Mouse (Mus musculus): ENCODE measurements around the gene B430306N03Rik. TPM values are rescaled to one million over a fixed set of nuclear protein-coding genes. Genes with fewer than 3 reads are reported as not detected.

The B430306N03Rik gene
- 19.1 to 30.4 TPM (median 20.9 TPM) in 3 replicates for total RNA-seq (2017)

- peak; percentile 77 for ATAC-seq (replicated peaks; ENCODE audit: insufficient number of reproducible peaks, low FRiP score, low TSS enrichment, poor library complexity, severe bottlenecking)
These were observed at the start of gene B430306N03Rik for GRCm38 (mm10) chr17:48315905-48316579. B430306N03Rik (plus strand) TSS chr17:48316141.

- ATAC-seq (replicated peaks; ENCODE audit: insufficient number of reproducible peaks, low FRiP score, low TSS enrichment, poor library complexity, severe bottlenecking): no peak
These were observed 49.2 kb upstream of the B430306N03Rik start for GRCm38 (mm10) chr17:48266610-48267304.

GRCm38 (mm10) chr17:48267591-48267990 is 48.4 kb upstream of the B430306N03Rik start:
- 0 out of 2 replicates have a peak, but pooled peaks have one; percentile 36 for ATAC-seq (replicated peaks; ENCODE audit: insufficient number of reproducible peaks, low FRiP score, low TSS enrichment, poor library complexity, severe bottlenecking)

- no peak for ATAC-seq (replicated peaks; ENCODE audit: insufficient number of reproducible peaks, low FRiP score, low TSS enrichment, poor library complexity, severe bottlenecking)
These were observed 47.7 kb upstream of the B430306N03Rik start for GRCm38 (mm10) chr17:48268276-48268675.

DNA sequence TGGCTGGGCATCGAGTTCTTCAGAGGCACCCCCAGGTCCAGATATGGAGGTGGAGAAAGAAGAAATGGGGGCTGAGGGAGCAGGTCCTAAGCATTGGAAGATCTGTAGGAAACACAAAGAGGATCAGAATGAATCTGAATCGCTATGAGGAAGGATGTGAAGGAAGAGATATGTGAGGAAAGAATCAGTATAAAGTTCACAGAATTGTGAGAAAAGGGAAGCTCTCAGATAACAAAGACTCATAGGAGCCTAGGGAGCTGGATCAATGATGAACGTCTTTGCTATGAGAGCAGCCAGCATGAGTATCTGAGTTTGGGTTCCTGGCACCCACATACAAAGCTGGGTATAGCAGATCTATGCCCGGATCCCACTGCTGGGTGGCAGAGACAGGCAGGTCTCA is 46.1 kb upstream of the B430306N03Rik start:
- peak; percentile 28; the same call in 1 of the 2 replicates for ATAC-seq (replicated peaks; ENCODE audit: insufficient number of reproducible peaks, low FRiP score, low TSS enrichment, poor library complexity, severe bottlenecking)

GRCm38 (mm10) chr17:48272158-48272557 is 43.8 kb upstream of the B430306N03Rik start:
- ATAC-seq (replicated peaks; ENCODE audit: insufficient number of reproducible peaks, low FRiP score, low TSS enrichment, poor library complexity, severe bottlenecking): no peak

- no peak for ATAC-seq (replicated peaks; ENCODE audit: insufficient number of reproducible peaks, low FRiP score, low TSS enrichment, poor library complexity, severe bottlenecking)
These were observed 43.3 kb upstream of the B430306N03Rik start for GRCm38 (mm10) chr17:48272598-48272997.

DNA sequence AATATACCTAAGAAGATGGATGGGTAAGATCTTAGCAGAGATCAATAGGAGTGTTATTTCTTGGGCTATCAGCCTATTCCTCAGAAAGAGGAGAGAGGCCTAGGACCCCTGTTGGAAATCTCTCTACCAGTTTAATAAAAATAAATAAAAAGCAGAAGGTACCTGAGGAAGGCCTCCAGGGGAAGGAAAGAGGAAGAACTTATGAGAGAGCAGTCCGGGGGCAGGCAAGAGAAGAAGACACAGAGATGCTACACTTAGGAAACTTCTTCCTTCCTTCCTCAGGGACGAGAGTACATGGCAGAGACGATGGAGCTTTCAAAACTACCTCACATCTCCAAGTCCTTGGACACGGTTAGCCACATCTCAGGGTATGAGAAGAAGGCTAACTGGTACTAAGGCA is 41.8 kb upstream of the B430306N03Rik start:
- no peak for ATAC-seq (replicated peaks; ENCODE audit: insufficient number of reproducible peaks, low FRiP score, low TSS enrichment, poor library complexity, severe bottlenecking)

- ATAC-seq (replicated peaks; ENCODE audit: insufficient number of reproducible peaks, low FRiP score, low TSS enrichment, poor library complexity, severe bottlenecking): peak; percentile 74
These were observed 41.1 kb upstream of the B430306N03Rik start for GRCm38 (mm10) chr17:48274885-48275284.

- no peak for ATAC-seq (replicated peaks; ENCODE audit: insufficient number of reproducible peaks, low FRiP score, low TSS enrichment, poor library complexity, severe bottlenecking)
These were observed 40.2 kb upstream of the B430306N03Rik start for GRCm38 (mm10) chr17:48275736-48276135.

DNA sequence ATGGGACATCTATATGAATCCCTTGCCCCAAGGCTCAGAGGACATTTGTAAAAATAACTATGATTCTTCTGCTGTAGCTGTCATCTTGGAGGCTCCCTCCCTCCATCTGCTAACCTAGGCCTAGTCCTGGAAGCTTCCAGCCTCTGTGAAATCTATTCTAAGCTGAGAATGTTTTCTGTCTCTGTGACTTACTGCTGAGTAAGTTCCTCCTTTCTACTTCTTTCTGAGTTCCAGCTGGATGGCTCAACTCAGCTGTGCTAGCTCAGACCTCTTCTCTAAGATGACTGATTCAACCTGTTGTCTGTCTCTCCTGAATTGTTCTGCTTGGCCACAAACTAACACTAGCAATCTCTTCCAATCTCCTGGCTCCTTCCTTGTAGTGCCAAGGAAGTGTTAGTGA is 37.6 kb upstream of the B430306N03Rik start:
- ATAC-seq (replicated peaks; ENCODE audit: insufficient number of reproducible peaks, low FRiP score, low TSS enrichment, poor library complexity, severe bottlenecking): no peak

DNA sequence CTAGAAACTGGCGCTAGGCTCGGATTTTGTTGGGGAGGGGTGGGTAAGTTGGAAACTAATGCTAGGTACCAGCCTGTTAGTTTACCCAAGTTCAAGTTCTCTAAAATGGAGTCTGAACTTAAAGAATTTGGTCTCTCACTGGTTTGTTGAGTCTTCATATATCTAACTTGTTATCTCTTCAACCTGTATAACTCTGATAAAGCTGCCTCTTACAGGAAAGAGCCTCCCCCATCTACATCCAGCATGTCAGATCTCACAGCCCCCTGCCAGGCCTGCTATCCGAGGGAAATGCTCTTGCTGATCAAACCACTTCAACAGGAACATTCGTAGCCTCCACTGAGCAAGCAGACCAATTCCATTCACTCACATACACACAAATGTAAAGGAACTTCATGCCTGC is 36.9 kb upstream of the B430306N03Rik start:
- ATAC-seq (replicated peaks; ENCODE audit: insufficient number of reproducible peaks, low FRiP score, low TSS enrichment, poor library complexity, severe bottlenecking): no peak

DNA sequence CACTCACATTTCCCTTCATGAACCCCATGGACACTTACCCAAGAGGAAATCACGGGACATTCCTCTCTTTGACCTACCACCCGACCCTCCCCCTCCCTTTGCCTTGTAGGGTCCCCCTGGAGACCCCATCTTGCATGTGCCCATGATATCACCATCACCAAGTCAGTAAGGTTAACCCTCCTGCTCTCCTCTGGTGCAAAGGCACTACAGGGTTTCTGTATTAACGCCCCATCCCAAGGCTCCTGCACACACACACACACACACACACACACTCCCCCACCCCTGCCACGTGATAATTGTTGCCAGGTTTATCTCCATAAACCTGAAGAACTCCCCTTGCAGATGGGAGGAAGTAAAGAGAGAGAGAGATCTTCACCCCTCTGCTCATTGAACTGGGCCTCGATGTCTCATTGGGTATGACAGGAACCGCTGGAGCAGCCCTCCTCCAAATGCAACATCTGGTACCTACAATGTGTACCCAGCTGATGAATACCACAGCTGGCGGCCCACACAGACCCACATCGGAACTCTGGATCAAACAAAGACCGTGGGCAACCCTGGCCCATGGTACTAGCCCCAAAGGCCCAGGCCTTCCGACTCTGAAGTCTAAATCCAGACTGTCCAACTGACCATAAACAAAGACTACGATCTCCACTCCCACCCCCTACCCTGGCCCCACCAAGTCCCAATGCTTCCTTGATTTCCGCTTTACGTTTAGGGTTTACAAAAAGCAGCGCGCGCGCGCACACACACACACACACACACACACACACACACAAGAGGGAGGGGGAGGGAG is 34.8 kb upstream of the B430306N03Rik start:
- 0 out of 2 replicates have a peak, but pooled peaks have one; percentile 33 for ATAC-seq (replicated peaks; ENCODE audit: insufficient number of reproducible peaks, low FRiP score, low TSS enrichment, poor library complexity, severe bottlenecking)

DNA sequence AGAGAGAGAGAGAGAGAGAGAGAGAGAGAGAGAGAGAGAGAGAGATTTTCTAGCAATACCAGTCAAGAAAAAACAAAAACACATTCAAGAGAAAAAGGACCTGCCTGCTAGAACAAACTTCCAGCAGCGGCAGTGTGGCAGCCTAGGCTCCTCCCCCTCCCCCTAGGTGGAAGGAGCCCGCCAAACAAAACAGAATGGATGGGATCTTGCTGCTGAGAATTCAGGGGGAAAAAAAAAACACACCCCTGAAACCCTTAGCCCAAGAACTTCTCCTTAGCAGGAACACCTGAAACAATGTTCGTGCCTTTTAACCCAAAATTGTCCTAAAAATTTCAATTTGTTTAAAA is 34.2 kb upstream of the B430306N03Rik start:
- ATAC-seq (replicated peaks; ENCODE audit: insufficient number of reproducible peaks, low FRiP score, low TSS enrichment, poor library complexity, severe bottlenecking): no peak

DNA sequence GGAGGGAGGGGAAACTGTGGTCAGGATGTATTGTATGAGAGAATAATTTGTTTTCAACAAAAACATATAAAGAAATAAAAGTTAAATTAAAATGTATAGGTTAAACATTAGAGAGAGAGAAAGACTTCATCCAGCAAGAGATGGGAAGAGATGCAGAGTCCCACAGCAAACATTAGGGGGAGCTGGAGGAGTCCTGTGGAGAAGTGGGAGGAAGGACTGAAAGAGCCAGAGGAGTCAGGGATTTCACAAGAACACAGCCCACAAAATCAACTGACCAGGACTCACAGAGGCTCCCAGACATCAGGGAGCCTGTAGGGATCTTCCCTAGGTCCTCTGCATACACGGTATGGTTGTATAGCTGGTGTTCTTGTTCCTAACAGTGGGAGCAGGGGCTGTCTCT is 29.2 kb upstream of the B430306N03Rik start:
- peak; percentile 53; the same call in 1 of the 2 replicates for ATAC-seq (replicated peaks; ENCODE audit: insufficient number of reproducible peaks, low FRiP score, low TSS enrichment, poor library complexity, severe bottlenecking)

DNA sequence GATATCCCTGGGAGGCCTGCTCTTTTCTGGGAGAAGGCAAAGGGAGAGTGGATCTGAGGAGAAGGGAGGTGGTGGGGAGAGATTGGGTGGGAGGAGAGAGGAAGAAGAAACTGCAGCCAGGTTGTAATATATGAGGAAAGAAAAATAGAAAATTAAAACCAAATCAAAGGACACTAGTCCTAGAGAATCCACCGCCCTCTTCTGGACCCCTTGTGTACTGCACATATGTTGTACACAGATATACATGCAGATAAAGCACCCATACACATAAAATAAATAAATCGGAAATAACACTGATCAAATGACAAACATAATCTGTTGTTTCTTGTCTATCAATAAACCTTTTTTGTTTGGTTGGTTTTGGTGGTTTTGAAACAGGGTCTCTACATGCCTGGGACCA is 28.7 kb upstream of the B430306N03Rik start:
- no peak for ATAC-seq (replicated peaks; ENCODE audit: insufficient number of reproducible peaks, low FRiP score, low TSS enrichment, poor library complexity, severe bottlenecking)

DNA sequence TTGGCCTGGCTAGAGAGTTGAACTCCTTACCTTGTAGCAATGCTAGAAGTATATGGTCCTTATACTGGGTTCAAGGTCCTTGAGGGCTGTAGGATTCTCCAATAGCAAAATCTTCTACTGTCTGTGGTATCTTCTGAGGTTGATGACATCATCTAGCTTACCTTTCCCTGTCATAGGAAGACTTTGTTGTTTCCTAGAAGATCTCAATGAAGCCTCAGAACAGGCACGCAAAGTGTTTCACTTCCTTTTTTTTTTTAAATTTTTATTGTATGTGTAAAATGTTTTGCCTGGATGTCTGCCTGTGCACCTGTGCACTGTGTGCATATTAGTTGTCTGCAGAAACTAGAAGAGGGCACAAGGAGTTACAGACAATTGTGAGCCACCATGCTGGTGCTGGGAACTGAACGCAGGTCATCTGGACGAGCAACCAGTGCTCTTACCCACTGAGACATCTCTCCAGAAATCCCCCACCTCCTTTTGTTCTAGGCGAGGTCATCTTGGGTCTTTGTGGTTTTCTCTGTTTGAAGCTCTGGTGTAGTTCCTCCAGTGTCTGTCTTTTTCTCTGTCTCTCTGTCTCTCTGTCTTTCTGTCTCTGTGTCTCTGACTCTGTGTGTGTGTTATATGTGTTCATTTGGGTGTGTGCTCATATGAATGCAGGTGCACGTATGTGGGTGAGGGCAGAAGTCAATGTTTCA is 22.3 kb upstream of the B430306N03Rik start:
- 0 out of 2 replicates have a peak, but pooled peaks have one; percentile 56 for ATAC-seq (replicated peaks; ENCODE audit: insufficient number of reproducible peaks, low FRiP score, low TSS enrichment, poor library complexity, severe bottlenecking)

DNA sequence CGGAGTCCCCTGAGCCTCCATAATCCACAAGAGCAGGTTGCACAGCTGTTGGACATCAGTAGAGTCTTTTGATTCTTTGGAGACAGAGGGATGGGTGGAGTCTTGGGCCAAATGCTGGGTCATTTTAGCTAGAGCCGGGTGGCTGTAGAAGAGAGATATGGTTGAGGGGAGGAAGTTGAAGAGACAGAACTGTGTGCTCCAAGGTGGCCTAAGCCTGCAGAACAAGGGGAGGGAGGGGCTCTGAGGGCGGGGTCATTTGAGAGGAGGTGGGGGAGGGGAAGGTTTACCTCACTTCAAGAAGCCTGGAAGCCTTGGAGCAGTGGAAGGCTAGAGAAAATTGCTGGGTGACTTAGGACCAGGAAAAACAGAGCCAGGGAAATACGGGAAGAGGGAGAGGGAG is 16.7 kb upstream of the B430306N03Rik start, which contains the start of gene Treml2:
TSS of gene Treml2 (plus strand) at position 296 of the 400 bp plus-strand sequence.
- ATAC-seq (replicated peaks; ENCODE audit: insufficient number of reproducible peaks, low FRiP score, low TSS enrichment, poor library complexity, severe bottlenecking): no peak

DNA sequence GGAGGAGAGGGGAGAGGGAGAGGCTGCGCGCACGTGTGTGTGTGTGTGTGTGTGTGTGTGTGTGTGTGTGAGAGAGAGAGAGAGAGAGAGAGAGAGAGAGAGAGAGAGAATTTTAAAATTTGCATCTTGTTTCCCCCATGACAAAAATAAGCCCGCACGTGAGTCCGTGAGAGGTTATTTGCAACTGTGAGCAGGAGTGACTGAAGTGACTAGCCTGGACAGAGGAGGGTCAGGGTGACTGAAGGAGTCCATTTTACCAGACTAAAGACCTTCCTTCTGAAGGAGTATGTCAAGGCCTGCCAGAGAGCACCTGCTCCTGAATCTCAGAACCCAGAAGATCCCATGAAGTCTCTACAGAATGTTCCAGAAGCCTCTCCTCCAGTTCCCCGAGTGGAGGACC is 16.2 kb upstream of the B430306N03Rik start:
- no peak for ATAC-seq (replicated peaks; ENCODE audit: insufficient number of reproducible peaks, low FRiP score, low TSS enrichment, poor library complexity, severe bottlenecking)
